Mouse (Mus musculus): Measurements from ENCODE around the gene Nr6a1. TPM values are rescaled to one million over a fixed set of nuclear protein-coding genes. Genes with fewer than 3 reads are reported as not detected.

The Nr6a1 gene
- 2.3 TPM in 2 replicates for polyA plus RNA-seq (2015; fragmentation: Nextera tagmentation; extraction: Ambion mirVana)

DNA sequence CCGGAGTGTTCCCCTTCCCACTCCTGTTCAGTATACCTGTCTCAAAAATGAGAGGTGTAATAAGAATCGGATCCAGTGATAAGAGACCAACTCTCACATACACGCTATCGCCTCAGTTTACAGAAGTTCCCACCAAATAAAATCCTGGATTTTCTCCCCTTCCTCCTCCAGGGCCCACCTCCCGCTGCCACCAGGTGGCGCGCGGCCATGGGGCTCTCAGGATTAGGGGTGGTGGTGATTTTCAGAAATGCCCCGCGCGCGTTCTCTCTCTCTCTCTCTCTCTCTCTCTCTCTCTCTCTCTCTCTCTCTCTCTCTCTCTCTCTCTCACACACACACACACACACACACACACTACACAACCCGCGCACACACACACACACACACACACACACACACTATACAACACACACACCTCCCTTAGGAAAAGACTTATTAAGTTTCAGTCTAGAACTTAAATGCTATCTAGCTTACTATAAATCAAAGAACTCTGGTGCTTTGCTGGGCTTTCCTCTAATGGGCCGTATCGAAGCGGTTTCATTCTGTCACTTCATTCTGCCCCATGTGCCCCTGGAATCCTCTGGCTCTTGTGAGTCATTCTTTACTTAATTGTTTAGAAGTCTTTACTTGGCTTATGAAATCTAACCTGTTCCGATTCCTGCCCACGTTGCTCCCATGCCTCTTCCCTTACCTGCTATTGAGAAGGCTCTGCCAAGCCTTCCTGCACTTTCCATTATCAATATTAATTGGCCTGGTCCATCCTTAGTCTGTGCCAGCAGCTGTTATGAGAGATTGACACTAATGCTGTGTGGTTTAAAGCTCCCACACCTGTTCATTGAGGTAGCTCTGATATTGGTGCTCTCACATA lies at the start of gene Nr6a1:
TSS of gene Nr6a1 (minus strand) at position 574 of the 865 bp plus-strand sequence.
- Histone ChIP-seq H3K9ac (replicated peaks) (no peak within 1 kb of the TSS), H3K4me2 (peak within 1 kb of the TSS; percentile 96), H3K36me3 (no peaks in the 10 kb centered on the region), H3K27me3 (replicated peaks) (peaks cover 5% of the 10 kb centered on the region; the same call in 1 of the 2 replicates), H3K4me3 (replicated peaks) (peak within 1 kb of the TSS; percentile 78), H3K9me3 (replicated peaks) (no peaks in the 10 kb centered on the region), H3K4me1 (peaks cover 27% of the 10 kb centered on the region), H3K27ac (replicated peaks) (no peak within 1 kb of the TSS)
- ATAC-seq (ENCODE audit: low FRiP score) = peak; percentile 45; the same call in 1 of the 2 replicates
- WGBS = 6% methylated on average over 17 of the region's 19 CpGs

DNA sequence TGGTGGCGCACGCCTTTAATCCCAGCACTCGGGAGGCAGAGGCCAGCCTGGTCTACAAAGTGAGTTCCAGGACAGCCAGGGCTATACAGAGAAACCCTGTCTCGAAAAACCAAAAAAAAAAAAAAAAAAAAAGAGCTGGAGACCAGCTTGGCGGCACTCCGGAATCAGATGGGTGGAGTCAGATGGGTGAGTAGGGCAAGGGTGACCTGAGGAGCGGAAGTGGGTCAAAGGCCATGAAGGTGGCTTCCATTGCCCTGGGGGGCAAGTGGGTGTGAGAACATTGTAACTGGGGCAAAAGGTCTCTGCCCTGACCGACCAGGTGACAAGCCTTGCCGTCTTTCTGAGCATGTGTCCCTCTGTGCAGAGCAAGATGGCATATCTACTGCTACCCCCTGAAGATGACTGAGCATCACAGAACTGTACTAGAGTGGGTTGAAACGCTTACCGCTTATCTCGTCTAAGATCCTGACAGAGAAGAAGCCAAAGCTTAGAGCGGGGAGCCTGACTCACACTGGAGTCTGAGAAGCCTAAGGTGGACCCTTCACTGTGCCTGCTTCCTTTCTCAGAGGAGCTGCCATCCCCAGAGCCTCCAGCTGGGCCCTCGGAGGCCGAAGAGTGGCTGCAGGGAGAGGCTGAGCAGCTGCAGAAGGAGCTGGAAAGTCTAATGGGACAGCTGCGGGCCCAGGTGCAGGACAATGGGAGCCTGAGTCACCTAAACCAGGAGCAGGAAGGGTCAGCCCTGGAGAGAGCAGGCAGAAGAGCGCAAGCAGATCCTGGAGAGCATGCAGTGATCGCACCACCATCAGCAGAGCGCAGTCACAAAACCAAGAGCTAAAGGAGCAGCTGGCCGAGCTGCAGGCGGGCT lies 48.7 kb upstream of the Nr6a1 start:
- no peaks in the 10 kb centered on the region for H3K9me3 ChIP-seq (replicated peaks)
- H3K36me3 ChIP-seq = no peaks in the 10 kb centered on the region
- no peak overlapping the region for H3K4me3 ChIP-seq (replicated peaks)
- no peak for ATAC-seq (ENCODE audit: low FRiP score)
- no peak overlapping the region for H3K4me2 ChIP-seq
- 85% methylated on average over 21 of the region's 21 CpGs for WGBS
- no peaks in the 10 kb centered on the region for H3K27me3 ChIP-seq (replicated peaks)
- no peak overlapping the region for H3K9ac ChIP-seq (replicated peaks)
- H3K27ac ChIP-seq (replicated peaks) = no peak overlapping the region
- H3K4me1 ChIP-seq = no peaks in the 10 kb centered on the region

DNA sequence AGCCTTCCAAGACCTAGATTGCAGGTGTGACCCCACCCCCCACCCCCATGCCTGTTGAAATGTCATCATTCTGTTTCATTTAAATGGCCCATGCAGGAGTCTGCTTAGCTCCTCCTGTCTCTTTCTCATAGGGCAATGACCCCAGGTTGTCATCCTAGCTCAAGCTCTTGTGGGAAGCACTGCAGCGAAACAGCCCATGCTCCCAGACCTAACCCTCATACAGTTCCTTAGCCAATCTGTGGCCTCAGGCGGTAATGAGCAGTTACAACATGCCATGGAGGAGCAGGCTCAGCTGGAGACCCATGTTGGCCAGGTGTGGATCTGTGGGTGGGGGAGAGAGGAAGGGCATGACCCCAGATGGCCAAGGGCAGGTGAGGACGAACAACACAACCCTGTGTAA lies 47.7 kb upstream of the Nr6a1 start:
- ATAC-seq (ENCODE audit: low FRiP score) = no peak
- no peak overlapping the region for H3K4me3 ChIP-seq (replicated peaks)
- H3K4me2 ChIP-seq = no peak overlapping the region
- WGBS = 87% methylated on average over 3 of the region's 3 CpGs
- no peak overlapping the region for H3K9ac ChIP-seq (replicated peaks)
- H3K36me3 ChIP-seq = no peaks in the 10 kb centered on the region
- H3K9me3 ChIP-seq (replicated peaks) = no peaks in the 10 kb centered on the region
- no peaks in the 10 kb centered on the region for H3K4me1 ChIP-seq
- H3K27me3 ChIP-seq (replicated peaks) = no peaks in the 10 kb centered on the region
- H3K27ac ChIP-seq (replicated peaks) = no peak overlapping the region

- H3K4me2 ChIP-seq = no peak overlapping the region
Measured at GRCm38 (mm10) chr2:38974171-38974570, 46.7 kb upstream of the Nr6a1 start.

DNA sequence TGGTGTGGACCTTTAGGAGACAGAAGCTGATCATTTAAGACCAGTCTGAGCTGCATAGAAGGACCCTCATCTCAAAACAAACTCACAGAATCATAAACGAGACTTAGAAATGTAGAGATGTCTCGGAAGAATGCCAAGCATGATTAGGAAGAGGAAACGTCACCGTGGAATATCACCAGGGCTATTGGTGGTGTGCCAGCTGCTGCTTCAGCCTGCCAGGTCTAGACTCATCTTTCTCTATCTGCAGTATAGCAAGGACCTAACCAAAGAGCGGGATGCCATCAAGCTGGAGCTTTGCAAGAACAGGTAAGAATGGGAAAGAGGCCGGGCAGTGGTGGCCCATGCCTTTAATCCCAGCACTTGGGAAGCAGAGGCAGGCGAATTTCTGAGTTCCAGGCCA lies 46.2 kb upstream of the Nr6a1 start:
- H3K27ac ChIP-seq (replicated peaks) = no peak overlapping the region
- whole genome bisulfite sequencing = 77% methylated on average over 7 of the region's 7 CpGs
- no peak overlapping the region for H3K9ac ChIP-seq (replicated peaks)
- H3K4me3 ChIP-seq (replicated peaks) = no peak overlapping the region
- ATAC-seq (ENCODE audit: low FRiP score) = no peak
- no peaks in the 10 kb centered on the region for H3K36me3 ChIP-seq
- no peaks in the 10 kb centered on the region for H3K27me3 ChIP-seq (replicated peaks)
- no peak overlapping the region for H3K4me2 ChIP-seq
- H3K9me3 ChIP-seq (replicated peaks) = no peaks in the 10 kb centered on the region
- H3K4me1 ChIP-seq = no peaks in the 10 kb centered on the region

More at GRCm38 (mm10) chr2:38974171-38974570, 46.7 kb upstream of the Nr6a1 start:
- Histone ChIP-seq H3K9ac (replicated peaks) (no peak overlapping the region), H3K27ac (replicated peaks) (no peak overlapping the region), H3K27me3 (replicated peaks) (no peaks in the 10 kb centered on the region), H3K4me3 (replicated peaks) (no peak overlapping the region), H3K4me1 (no peaks in the 10 kb centered on the region), H3K9me3 (replicated peaks) (no peaks in the 10 kb centered on the region), H3K36me3 (no peaks in the 10 kb centered on the region)
- 41% methylated on average over 2 of the region's 2 CpGs for WGBS
- ATAC-seq (ENCODE audit: low FRiP score) = no peak

DNA sequence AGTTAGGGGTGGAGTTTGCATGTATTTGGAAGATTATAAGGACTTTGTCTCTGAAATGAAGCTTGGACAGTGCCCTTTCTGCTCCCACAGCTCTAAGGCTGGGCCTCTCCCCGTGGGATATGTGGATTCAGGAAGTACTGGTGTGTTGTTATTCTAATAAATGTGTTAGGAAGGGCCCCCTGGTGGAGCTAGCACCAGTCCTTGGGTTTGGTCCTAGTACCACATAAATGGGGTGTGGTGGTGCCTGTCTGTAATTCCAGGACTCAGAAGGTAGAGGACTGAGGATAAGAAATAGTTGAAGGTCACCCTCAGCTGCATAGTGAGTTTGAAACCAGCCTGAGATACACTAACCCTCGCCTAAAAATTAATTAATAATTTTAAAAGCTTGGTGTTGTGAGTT lies 45.7 kb upstream of the Nr6a1 start:
- Histone ChIP-seq H3K4me1 (no peaks in the 10 kb centered on the region), H3K9me3 (replicated peaks) (no peaks in the 10 kb centered on the region), H3K36me3 (no peaks in the 10 kb centered on the region), H3K4me2 (no peak overlapping the region), H3K27ac (replicated peaks) (no peak overlapping the region), H3K9ac (replicated peaks) (no peak overlapping the region), H3K27me3 (replicated peaks) (no peaks in the 10 kb centered on the region), H3K4me3 (replicated peaks) (no peak overlapping the region)
- 37% methylated on average over 2 of the region's 2 CpGs for WGBS
- no peak for ATAC-seq (ENCODE audit: low FRiP score)

DNA sequence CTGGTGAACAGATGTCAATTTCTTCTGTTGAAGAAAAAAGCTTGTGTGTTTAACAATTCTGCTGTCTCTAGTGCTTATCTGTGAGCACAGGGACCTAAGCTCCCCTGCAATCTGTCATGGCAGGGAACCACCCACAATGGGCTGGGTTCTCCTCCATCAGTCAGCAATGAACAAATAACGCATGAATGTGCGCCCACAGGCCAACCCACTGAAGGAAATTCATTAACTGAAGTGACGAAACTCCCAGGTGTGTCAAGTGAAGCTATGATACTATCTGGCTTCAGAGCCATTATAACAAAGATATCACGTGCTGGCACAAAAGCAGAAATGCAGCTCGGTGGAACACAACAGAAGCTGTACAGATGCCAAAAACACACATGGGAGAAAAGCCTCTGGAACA lies 42.6 kb upstream of the Nr6a1 start:
- WGBS = 75% methylated on average over 5 of the region's 5 CpGs
- Histone ChIP-seq H3K4me3 (replicated peaks) (no peak overlapping the region), H3K27me3 (replicated peaks) (no peaks in the 10 kb centered on the region), H3K4me2 (no peak overlapping the region), H3K27ac (replicated peaks) (no peak overlapping the region), H3K9me3 (replicated peaks) (no peaks in the 10 kb centered on the region), H3K9ac (replicated peaks) (no peak overlapping the region), H3K36me3 (no peaks in the 10 kb centered on the region), H3K4me1 (no peaks in the 10 kb centered on the region)
- ATAC-seq (ENCODE audit: low FRiP score) = no peak

GRCm38 (mm10) chr2:38969650-38970049 lies 42.2 kb upstream of the Nr6a1 start:
- Histone ChIP-seq H3K27ac (replicated peaks) (no peak overlapping the region), H3K9ac (replicated peaks) (no peak overlapping the region), H3K27me3 (replicated peaks) (no peaks in the 10 kb centered on the region), H3K4me2 (no peak overlapping the region), H3K4me1 (no peaks in the 10 kb centered on the region), H3K9me3 (replicated peaks) (no peaks in the 10 kb centered on the region), H3K4me3 (replicated peaks) (no peak overlapping the region), H3K36me3 (no peaks in the 10 kb centered on the region)
- no peak for ATAC-seq (ENCODE audit: low FRiP score)
- 93% methylated on average over 2 of the region's 2 CpGs for WGBS

DNA sequence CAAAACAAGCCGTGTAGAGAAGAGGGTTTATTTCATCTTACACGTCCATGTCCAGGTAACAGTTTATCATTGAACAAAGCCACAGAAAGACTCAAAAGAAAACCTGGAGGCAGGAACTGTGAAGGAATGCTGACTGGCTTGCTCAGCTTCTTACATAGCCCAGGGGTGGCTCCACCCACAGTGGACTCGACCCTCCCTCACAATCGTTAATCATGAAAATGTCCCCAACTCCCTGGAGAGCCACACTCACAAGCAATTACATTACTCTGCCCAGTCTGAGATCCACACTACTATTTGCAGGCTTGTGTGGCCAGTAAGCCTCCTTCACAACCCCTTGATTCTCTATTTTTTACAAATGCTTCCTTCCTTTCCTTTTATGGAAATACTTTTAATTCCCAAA lies 36.7 kb upstream of the Nr6a1 start:
- ATAC-seq (ENCODE audit: low FRiP score) = peak; percentile 47; the same call in 1 of the 2 replicates
- WGBS = 21% methylated on average over 4 of the region's 4 CpGs
- no peak overlapping the region for H3K4me3 ChIP-seq (replicated peaks)
- no peaks in the 10 kb centered on the region for H3K9me3 ChIP-seq (replicated peaks)
- H3K27ac ChIP-seq (replicated peaks) = 0 out of 2 replicates have a peak overlapping the region, but pooled peaks have one; percentile 13
- no peak overlapping the region for H3K4me2 ChIP-seq
- H3K27me3 ChIP-seq (replicated peaks) = no peaks in the 10 kb centered on the region
- no peaks in the 10 kb centered on the region for H3K36me3 ChIP-seq
- no peak overlapping the region for H3K9ac ChIP-seq (replicated peaks)
- H3K4me1 ChIP-seq = peaks cover 3% of the 10 kb centered on the region

GRCm38 (mm10) chr2:38957671-38958223 lies 30.3 kb upstream of the Nr6a1 start:
- Histone ChIP-seq H3K4me2 (no peak overlapping the region), H3K27me3 (replicated peaks) (no peaks in the 10 kb centered on the region), H3K36me3 (no peaks in the 10 kb centered on the region), H3K4me3 (replicated peaks) (no peak overlapping the region), H3K9me3 (replicated peaks) (no peaks in the 10 kb centered on the region), H3K4me1 (0 out of 2 replicates have a peak, but pooled peaks cover 3% of the 10 kb centered on the region), H3K27ac (replicated peaks) (no peak overlapping the region), H3K9ac (replicated peaks) (no peak overlapping the region)
- ATAC-seq (ENCODE audit: low FRiP score) = no peak
- WGBS = 90% methylated on average over 5 of the region's 5 CpGs

GRCm38 (mm10) chr2:38956062-38956461 lies 28.6 kb upstream of the Nr6a1 start:
- Histone ChIP-seq H3K4me1 (0 out of 2 replicates have a peak, but pooled peaks cover 3% of the 10 kb centered on the region), H3K27ac (replicated peaks) (no peak overlapping the region), H3K27me3 (replicated peaks) (no peaks in the 10 kb centered on the region), H3K9ac (replicated peaks) (no peak overlapping the region), H3K4me2 (no peak overlapping the region), H3K36me3 (no peaks in the 10 kb centered on the region), H3K9me3 (replicated peaks) (no peaks in the 10 kb centered on the region), H3K4me3 (replicated peaks) (no peak overlapping the region)
- WGBS = 69% methylated on average over 2 of the region's 2 CpGs
- no peak for ATAC-seq (ENCODE audit: low FRiP score)

Data from neural tube, embryonic 15.5 days (tissue).